Mouse (Mus musculus) T-cell, adult 66 days (primary cell): ENCODE measurements around the gene Cd320. TPM values are rescaled to one million over a fixed set of nuclear protein-coding genes. Genes with fewer than 3 reads are reported as not detected.

Experiments used
- total RNA-seq, 2 experiments: library from RNA; stranded (reverse); gene quantifications; 3 replicates in 1 of 2; 4 replicates in 1 of 2; pipeline ENCODE4 v1.2.4; 2023

The Cd320 gene
- 10 to 100 TPM in 1 of 2 experiments, 1 to 10 TPM in 1; 8.5 to 10.7 TPM for total RNA-seq

DNA sequence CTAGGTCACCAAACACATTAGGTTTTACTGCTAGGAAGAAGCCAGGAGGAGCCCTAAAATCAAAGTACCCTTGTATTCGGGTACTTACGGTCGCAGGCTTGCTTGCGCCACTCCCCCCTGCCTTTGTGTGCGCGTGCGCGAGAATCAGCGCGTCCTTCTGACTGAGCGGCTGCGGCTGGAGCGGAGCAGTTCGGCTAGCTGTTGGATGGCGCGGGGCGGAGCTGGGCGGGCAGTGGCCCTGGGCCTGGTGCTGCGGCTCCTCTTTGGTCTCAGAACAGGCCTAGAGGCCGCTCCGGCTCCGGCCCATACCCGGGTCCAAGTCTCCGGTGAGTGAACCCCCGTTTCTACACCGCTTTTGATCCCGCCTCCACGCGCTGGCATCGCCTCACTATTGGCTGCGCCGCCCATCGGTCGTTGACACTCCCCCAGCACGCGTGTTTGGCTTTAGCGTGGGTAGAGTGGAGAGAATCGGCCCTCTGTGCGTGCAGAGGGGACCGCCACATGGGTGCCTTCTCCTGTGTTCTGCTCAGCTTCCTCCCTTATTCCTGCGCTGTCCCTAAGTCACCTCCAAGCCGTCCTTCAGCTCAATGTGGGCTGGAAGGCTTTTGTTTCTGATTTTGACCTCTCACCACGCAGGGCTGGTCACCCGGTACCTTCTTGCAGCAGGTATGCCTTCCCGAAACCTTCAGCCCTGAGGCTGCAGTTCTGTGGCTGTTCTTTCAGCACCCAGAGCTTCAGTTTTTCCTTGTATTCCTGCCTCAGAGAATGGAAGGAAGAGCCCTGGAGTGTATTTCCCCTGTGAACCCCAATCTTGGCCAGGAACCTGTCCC lies at the start of gene Cd320:
Gene Cd320, plus strand, starts transcription at position 126 of the 830 bp plus-strand sequence.

DNA sequence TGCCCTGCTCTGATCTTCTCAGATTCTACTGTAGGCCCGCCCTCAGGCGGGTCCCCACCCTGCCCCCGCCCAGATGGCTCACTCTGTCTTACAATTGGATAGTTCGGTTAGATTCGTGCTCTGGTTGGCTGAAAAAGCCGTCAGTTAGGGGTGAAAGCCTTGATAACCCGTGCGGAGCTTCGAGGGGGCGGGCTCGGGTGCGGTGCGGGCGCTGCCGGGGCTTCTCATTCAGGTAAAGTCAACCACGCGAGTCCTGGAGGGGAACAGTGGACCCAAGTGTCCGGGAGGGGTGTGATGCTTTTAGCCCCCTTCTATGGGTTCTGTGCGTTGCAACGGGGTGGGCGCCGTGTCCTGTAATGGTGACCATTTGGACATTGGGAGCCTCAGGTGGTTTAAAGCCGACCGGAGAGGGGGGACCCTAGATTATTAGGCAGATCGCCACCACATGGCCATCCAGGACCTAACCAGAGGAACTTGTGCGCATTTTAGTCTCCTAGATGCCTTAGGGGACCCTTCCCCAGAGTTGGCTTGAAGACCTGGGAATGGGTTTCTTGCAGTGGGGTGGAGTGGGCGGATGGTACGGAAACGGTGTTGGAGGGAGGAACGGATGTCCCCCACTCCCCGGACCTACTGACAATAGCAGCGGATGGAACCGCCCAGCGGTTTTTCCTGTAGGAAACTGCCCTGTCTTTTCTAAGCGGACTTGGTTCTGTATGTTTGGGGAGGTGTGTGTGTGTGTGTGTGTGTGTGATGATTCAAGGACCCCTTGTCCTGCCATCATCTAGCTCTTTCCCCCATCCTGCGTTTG lies 32.4 kb upstream of the Cd320 start, which contains the start of gene Kank3:
Gene Kank3, plus strand, starts transcription at position 186 of the 808 bp plus-strand sequence.

DNA sequence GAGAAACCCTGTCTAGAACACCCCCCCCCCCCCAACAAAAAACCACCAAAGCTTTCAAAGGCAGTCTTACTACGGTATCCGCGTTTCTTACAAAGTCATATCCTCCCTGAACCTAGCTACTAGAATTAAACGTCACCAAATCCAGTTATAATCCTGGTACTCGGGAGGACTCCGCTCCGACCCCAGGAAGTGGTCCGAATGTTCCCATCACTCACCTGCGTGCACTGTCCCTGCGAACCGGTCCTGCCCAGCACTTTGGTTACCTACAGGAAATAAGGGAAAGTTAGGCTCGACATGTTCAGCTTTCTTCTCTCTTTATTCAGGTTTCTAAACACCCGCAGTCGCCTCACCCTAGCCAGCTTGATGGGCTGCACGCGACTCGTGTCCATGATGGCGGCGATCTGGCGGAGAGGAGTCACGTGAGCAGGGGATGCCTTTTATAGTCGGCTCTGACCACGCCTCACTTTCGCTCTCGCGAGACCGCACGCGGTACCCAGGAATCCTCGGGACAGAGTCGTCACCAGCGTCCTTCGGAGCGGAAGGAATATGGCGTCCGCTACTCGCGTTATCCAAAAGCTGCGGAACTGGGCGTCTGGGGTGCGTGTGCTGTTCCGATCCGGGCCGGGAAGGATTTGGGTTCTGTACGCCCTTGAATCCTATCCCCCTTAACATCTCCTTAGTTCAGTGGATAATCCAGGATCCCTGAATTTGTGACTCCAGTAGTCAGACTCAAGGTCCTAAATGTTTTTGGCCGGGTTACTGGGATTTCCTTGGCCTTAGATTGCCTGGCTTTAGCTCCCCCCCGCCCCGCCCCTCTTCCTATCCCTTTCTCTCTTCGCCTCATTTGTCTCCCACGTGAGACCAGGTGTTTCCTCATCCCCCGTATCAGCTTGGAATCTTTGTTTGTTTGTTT lies 18.6 kb upstream of the Cd320 start, which contains the start of the genes Rps28 and Ndufa7:
Gene Rps28, minus strand, starts transcription at position 479 of the 913 bp plus-strand sequence.
Gene Ndufa7, plus strand, starts transcription at position 489 of the 913 bp plus-strand sequence.

DNA sequence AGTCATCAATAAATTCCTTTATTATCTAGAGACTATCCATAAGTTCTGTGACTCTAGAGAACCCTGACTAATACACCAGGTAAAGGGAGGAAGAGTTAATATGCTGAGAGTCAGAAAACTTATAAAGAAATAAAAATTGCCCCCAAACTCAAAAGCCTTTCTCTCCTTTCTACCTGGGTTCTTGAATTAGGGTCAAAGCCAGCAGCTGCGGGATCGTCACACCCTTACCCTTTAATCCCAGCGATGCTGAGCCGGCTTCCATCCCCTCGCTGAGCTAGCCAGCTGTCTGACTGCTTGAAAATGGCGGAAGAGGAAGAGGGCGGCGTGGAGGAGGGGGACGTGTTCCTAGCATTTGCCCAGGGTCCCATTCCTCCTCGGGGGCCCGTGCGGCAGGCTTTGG lies 30.6 kb downstream of the Cd320 start, which contains the start of gene Gm7029:
Gene Gm7029, plus strand, starts transcription at position 301 of the 400 bp plus-strand sequence.

DNA sequence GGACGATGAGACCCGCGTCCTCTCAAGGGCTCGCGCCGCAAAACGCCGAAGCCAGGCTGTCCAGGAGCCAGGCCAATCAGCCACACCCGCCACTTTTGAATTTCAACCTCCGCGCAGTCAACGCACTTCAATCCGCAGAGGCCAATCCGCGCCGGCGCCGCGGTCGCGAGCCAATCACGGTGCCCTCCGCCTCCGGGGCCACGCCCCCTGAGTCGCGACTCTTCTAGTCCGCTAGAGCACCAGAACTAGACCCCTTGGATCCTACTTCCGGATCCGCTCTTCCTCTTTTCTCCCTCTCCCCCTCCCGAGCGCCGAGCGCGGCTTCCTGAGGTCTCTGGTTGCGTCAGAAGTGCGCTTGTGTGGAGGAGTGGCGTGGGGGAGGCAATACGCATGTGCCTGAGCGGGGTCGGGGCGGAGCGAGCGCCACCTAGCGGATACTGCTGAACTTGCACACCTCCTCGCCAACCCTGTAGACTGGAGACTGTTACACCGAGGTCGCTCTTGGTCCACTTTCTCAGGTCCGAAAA lies 47.7 kb downstream of the Cd320 start, which contains the start of gene Kifc1:
Gene Kifc1, minus strand, starts transcription at position 129 of the 527 bp plus-strand sequence.

Other genes starting within 250 kb of the Cd320 start
- gene Zfp414, start 214.0 kb upstream of the Cd320 start, total RNA-seq: 10 to 100 TPM; 50.6 to 60.3 TPM
- 1 to 10 TPM; 2.7 to 3.1 TPM for gene Pram1, start 205.0 kb upstream of the Cd320 start, total RNA-seq
- 100 to 1,000 TPM; 358 to 393 TPM for gene Hnrnpm, start 156.2 kb upstream of the Cd320 start, total RNA-seq
- 10 to 100 TPM; 54.0 to 58.5 TPM for gene March2, start 124.4 kb upstream of the Cd320 start, total RNA-seq
- 100 to 1,000 TPM; 184 to 198 TPM for gene Rab11b, start 82.6 kb upstream of the Cd320 start, total RNA-seq
- gene Angptl4, start 61.3 kb upstream of the Cd320 start, total RNA-seq: 1 to 10 TPM in 1 of 2 experiments, under 1 TPM in 1; 0.86 to 1.5 TPM
- gene Kank3, start 32.6 kb upstream of the Cd320 start, total RNA-seq: 1 to 10 TPM; 1.2 TPM
- 1,000 to 10,000 TPM; 4,788 to 5,322 TPM for gene Rps28, start 18.5 kb upstream of the Cd320 start, total RNA-seq
- 100 to 1,000 TPM; 126 to 127 TPM for gene Ndufa7, start 18.5 kb upstream of the Cd320 start, total RNA-seq
- gene Gm7029, start 30.7 kb downstream of the Cd320 start, total RNA-seq: not detected
- 10 to 100 TPM in 1 of 2 experiments, 1 to 10 TPM in 1; 10.0 to 11.2 TPM for gene Kifc1, start 47.6 kb downstream of the Cd320 start, total RNA-seq
- gene Platr17, start 62.0 kb downstream of the Cd320 start, total RNA-seq: under 1 TPM in 1 of 2 experiments, not detected in 1; 0.96 TPM
- 10 to 100 TPM; 71.8 to 76.6 TPM for gene Daxx, start 66.3 kb downstream of the Cd320 start, total RNA-seq
- gene Tapbp, start 72.8 kb downstream of the Cd320 start, total RNA-seq: 100 to 1,000 TPM; 407 to 437 TPM
- gene Zbtb22, start 72.8 kb downstream of the Cd320 start, total RNA-seq: 10 to 100 TPM; 33.0 to 33.9 TPM
- gene Rgl2, start 86.5 kb downstream of the Cd320 start, total RNA-seq: 100 to 1,000 TPM; 153 to 181 TPM
- 10 to 100 TPM; 65.1 to 71.1 TPM for gene Pfdn6, start 97.3 kb downstream of the Cd320 start, total RNA-seq
- gene Wdr46, start 97.6 kb downstream of the Cd320 start, total RNA-seq: 10 to 100 TPM; 67.6 to 67.7 TPM
- gene B3galt4, start 108.4 kb downstream of the Cd320 start, total RNA-seq: 10 to 100 TPM; 14.1 to 16.0 TPM
- 10 to 100 TPM; 73.4 to 74.6 TPM for gene Vps52, start 112.7 kb downstream of the Cd320 start, total RNA-seq
- 1,000 to 10,000 TPM; 2,139 to 2,167 TPM for gene Rps18, start 112.9 kb downstream of the Cd320 start, total RNA-seq
- gene H2-K1, start 157.3 kb downstream of the Cd320 start, total RNA-seq: 1,000 to 10,000 TPM; 5,234 to 5,289 TPM
- gene Ring1, start 181.6 kb downstream of the Cd320 start, total RNA-seq: 10 to 100 TPM; 30.4 to 30.6 TPM
- 100 to 1,000 TPM; 117 to 150 TPM for gene H2-Ke6, start 185.0 kb downstream of the Cd320 start, total RNA-seq
- 100 to 1,000 TPM; 100 to 103 TPM for gene Slc39a7, start 188.6 kb downstream of the Cd320 start, total RNA-seq
- 100 to 1,000 TPM; 114 to 115 TPM for gene Rxrb, start 188.7 kb downstream of the Cd320 start, total RNA-seq
- 10 to 100 TPM; 19.8 to 27.5 TPM for gene Col11a2, start 196.3 kb downstream of the Cd320 start, total RNA-seq
- 1 to 10 TPM; 6.9 to 9.5 TPM for gene H2-Oa, start 249.2 kb downstream of the Cd320 start, total RNA-seq